Mouse (Mus musculus): ENCODE data around the gene Nrg4. TPM values are rescaled to one million over a fixed set of nuclear protein-coding genes. Genes with fewer than 3 reads are reported as not detected.

Gene Nrg4
- polyA plus RNA-seq, 1 experiment from 2014 or later: 1.4 TPM

DNA sequence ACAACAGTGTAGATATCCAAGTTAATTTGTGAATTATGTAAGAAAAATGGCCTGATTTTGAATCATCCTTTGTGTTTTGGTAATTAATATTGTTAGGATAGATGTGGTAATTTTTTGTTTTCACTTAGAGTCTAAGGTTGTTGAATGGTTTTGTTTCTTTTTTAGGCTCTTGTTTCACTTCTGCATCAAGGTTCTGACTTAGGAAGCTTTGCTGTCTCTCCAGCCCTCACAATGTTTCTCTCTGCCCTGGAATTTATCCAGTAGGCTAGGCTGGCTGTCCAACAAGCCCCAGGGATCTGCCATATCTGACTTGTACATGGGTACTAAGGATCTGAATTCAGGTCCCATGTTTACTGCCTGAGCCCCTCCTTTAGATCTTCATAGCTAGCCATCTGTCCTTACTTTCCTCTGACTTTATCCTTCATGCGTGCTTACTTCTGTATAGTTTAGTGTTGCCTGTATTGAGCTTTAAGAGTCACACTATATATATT lies 154.4 kb downstream of the Nrg4 start:
- WGBS: 98% methylated on average over 1 of the region's 1 CpGs
- no peak overlapping the region for H3K4me2 ChIP-seq (replicated peaks)

GRCm38 (mm10) chr9:55170655-55171412 lies 155.8 kb downstream of the Nrg4 start:
- Histone ChIP-seq H3K4me2 (replicated peaks) (no peak overlapping the region), H3K4me1 (no peaks in the 10 kb centered on the region), H3K36me3 (0 out of 2 replicates have a peak, but pooled peaks cover 4% of the 10 kb centered on the region), H3K27ac (no peak overlapping the region), H3K4me3 (no peak overlapping the region), H3K9me3 (replicated peaks) (no peaks in the 10 kb centered on the region), H3K9ac (no peak overlapping the region), H3K27me3 (no peaks in the 10 kb centered on the region)
- 93% methylated on average over 7 of the region's 7 CpGs for WGBS
- ATAC-seq (ENCODE audit: low FRiP score): no peak

More for the DNA sequence above, 154.4 kb downstream of the Nrg4 start:
- Histone ChIP-seq H3K9me3 (replicated peaks) (no peaks in the 10 kb centered on the region), H3K27me3 (no peaks in the 10 kb centered on the region), H3K4me1 (no peaks in the 10 kb centered on the region), H3K4me3 (no peak overlapping the region), H3K27ac (no peak overlapping the region), H3K9ac (no peak overlapping the region), H3K36me3 (0 out of 2 replicates have a peak, but pooled peaks cover 4% of the 10 kb centered on the region)
- no peak for ATAC-seq (ENCODE audit: low FRiP score)

Other genes with a start within 250 kb of the Nrg4 start
- gene Ube2q2, start 178.0 kb downstream of the Nrg4 start, polyA plus RNA-seq (2016; fragmentation: Nextera tagmentation; extraction: Ambion mirVana): 53.4 and 54.2 TPM in 2 replicates
- 85.5 and 86.8 TPM in 2 replicates for gene Fbxo22, start 117.9 kb downstream of the Nrg4 start, polyA plus RNA-seq (2016; fragmentation: Nextera tagmentation; extraction: Ambion mirVana)
- 1.3 and 1.6 TPM in 2 replicates for gene Tmem266, start 69 bp upstream of the Nrg4 start, polyA plus RNA-seq (2016; fragmentation: Nextera tagmentation; extraction: Ambion mirVana)
- gene Etfa, start 185.4 kb upstream of the Nrg4 start, polyA plus RNA-seq (2016; fragmentation: Nextera tagmentation; extraction: Ambion mirVana): 118 and 123 TPM in 2 replicates
- gene Isl2, start 211.8 kb upstream of the Nrg4 start, polyA plus RNA-seq (2016; fragmentation: Nextera tagmentation; extraction: Ambion mirVana): 16.7 and 20.0 TPM in 2 replicates